16 mouse cellular contexts compared by ENCODE assay signal in the genomic region with DNA sequence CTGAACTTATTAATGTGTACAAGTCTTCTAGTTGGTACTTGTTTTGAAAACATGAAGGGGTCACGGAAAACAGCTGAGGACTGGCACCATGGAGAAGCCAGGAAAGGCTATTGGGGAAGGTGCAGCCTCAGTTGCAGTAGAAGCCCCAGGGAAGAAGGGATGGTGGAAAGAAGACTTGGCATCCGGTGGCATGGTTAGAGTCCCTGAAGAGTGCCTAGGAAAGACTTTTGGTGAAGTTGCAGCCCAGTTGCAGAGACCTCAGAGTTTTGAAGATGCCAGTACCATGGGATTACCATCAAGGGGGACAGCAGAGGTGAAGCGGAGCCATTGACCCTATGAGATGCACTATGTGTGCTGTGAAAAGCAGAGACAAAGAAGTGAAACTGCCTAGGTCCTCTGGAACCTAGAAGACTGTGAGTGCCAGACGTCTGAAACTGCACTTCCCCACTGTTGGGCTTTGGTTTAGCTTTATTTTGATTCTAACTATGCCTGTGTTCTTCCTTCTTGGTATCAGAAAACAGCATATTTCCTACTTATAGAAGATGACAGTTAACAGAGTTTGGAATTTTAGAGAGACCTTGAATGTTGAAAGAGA.
DNase-seq lines count a peak whose midpoint lies in the region; ATAC-seq lines count a peak whose summit lies in the region.
"Had no signal": no experiment of that assay in that cellular context is flagged by ENCODE, and none has a peak within 500 bp of the region (broad histone marks: within the 10 kb centered on the region; RNA-seq: fewer than 3 reads in every experiment).

No protein-coding gene starts in this region.

- WGBS in hindbrain, embryonic 13.5 days = 75% methylated on average over 4 of the region's 4 CpGs
- WGBS in hindbrain, embryonic 11.5 days = 79% methylated on average over 4 of the region's 4 CpGs
- 86% methylated on average over 4 of the region's 4 CpGs for WGBS in neural tube, embryonic 15.5 days

- no peak overlapping the region for H3K9ac ChIP-seq in hindbrain, embryonic 13.5 days
- no peak overlapping the region for H3K9ac ChIP-seq in hindbrain, embryonic 11.5 days (ENCODE audit: low read depth, low read length)
- H3K9ac ChIP-seq in neural tube, embryonic 15.5 days (replicated peaks) = no peak overlapping the region
- H3K9ac ChIP-seq: embryonic facial prominence, embryonic 12.5 days; heart, embryonic 15.5 days; liver, embryonic 13.5 days had no signal

- no peak overlapping the region for H3K4me3 ChIP-seq in hindbrain, embryonic 13.5 days
- H3K4me3 ChIP-seq in hindbrain, embryonic 11.5 days (ENCODE audit: low read depth, low read length) = no peak overlapping the region
- no peak overlapping the region for H3K4me3 ChIP-seq in neural tube, embryonic 15.5 days (replicated peaks)
- H3K4me3 ChIP-seq: embryonic facial prominence, embryonic 12.5 days; heart, embryonic 15.5 days; liver, embryonic 13.5 days had no signal

- H3K36me3 ChIP-seq in hindbrain, embryonic 13.5 days = no peaks in the 10 kb centered on the region
- H3K36me3 ChIP-seq in hindbrain, embryonic 11.5 days (ENCODE audit: control insufficient read depth, insufficient read depth, low read length) = no peaks in the 10 kb centered on the region
- H3K36me3 ChIP-seq in neural tube, embryonic 15.5 days = no peaks in the 10 kb centered on the region
- no peaks in the 10 kb centered on the region for H3K36me3 ChIP-seq in splenic B cell, adult 2 months (ENCODE audit: control insufficient read depth, insufficient read depth, low read length, poor library complexity, severe bottlenecking)
- H3K36me3 ChIP-seq: embryonic facial prominence, embryonic 12.5 days; heart, embryonic 15.5 days; liver, embryonic 13.5 days had no signal

- H3K27me3 ChIP-seq in hindbrain, embryonic 13.5 days = no peaks in the 10 kb centered on the region
- H3K27me3 ChIP-seq in hindbrain, embryonic 11.5 days (ENCODE audit: control insufficient read depth, insufficient read depth, low read length) = no peaks in the 10 kb centered on the region
- H3K27me3 ChIP-seq in neural tube, embryonic 15.5 days (replicated peaks) = no peaks in the 10 kb centered on the region
- no peaks in the 10 kb centered on the region for H3K27me3 ChIP-seq in splenic B cell, adult 2 months (ENCODE audit: control insufficient read depth, insufficient read depth, low read length, poor library complexity, severe bottlenecking)
- H3K27me3 ChIP-seq: embryonic facial prominence, embryonic 12.5 days; heart, embryonic 15.5 days; liver, embryonic 13.5 days had no signal

- H3K27ac ChIP-seq in hindbrain, embryonic 13.5 days = 0 out of 2 replicates have a peak overlapping the region, but pooled peaks have one; percentile 25
- H3K27ac ChIP-seq in hindbrain, embryonic 11.5 days (ENCODE audit: low read depth, low read length) = no peak overlapping the region
- H3K27ac ChIP-seq in neural tube, embryonic 15.5 days (replicated peaks) = peak overlapping the region; percentile 66
- H3K27ac ChIP-seq: embryonic facial prominence, embryonic 12.5 days; liver, embryonic 13.5 days had no signal

- H3K4me1 ChIP-seq in hindbrain, embryonic 13.5 days (replicated peaks) = peaks cover 18% of the 10 kb centered on the region
- no peaks in the 10 kb centered on the region for H3K4me1 ChIP-seq in hindbrain, embryonic 11.5 days (replicated peaks; ENCODE audit: control insufficient read depth, insufficient read depth, low read length)
- H3K4me1 ChIP-seq in neural tube, embryonic 15.5 days = peaks cover 6% of the 10 kb centered on the region
- H3K4me1 ChIP-seq: liver, embryonic 13.5 days had no signal

- ATAC-seq in hindbrain, embryonic 13.5 days (ENCODE audit: low FRiP score) = no peak
- ATAC-seq in hindbrain, embryonic 11.5 days (ENCODE audit: low FRiP score) = no peak
- ATAC-seq in neural tube, embryonic 15.5 days (ENCODE audit: low FRiP score) = no peak
- ATAC-seq in granulocyte monocyte progenitor cell, adult 5-6 weeks (replicated peaks; ENCODE audit: poor library complexity, severe bottlenecking) = peak; percentile 61
- ATAC-seq: CD4-positive, CD25-positive, alpha-beta regulatory T cell, adult 4 months; intestine, postnatal 0 days had no signal

- no peak for DNase-seq in hindbrain, embryonic 11.5 days (ENCODE audit: low spot score)
- DNase-seq in neural tube, embryonic 10.5 days (ENCODE audit: extremely low spot score, low spot score) = no peak
- peak; percentile 54 for DNase-seq in splenic B cell, adult 2 months (ENCODE audit: low read depth, low spot score)
- no peak for DNase-seq in kidney, adult 8-10 months
- DNase-seq: kidney, postnatal 4 days; liver, embryonic 13.5 days; lung, postnatal 36 days; right cerebral cortex, postnatal 4 days; thymus, adult 18-20 months had no signal

- H3K4me2 ChIP-seq in hindbrain, embryonic 13.5 days = no peak overlapping the region
- no peak overlapping the region for H3K4me2 ChIP-seq in hindbrain, embryonic 11.5 days (replicated peaks; ENCODE audit: low read depth, low read length)
- no peak overlapping the region for H3K4me2 ChIP-seq in neural tube, embryonic 15.5 days
- H3K4me2 ChIP-seq: embryonic facial prominence, embryonic 12.5 days; heart, embryonic 15.5 days; liver, embryonic 13.5 days had no signal

- H3K9me3 ChIP-seq in hindbrain, embryonic 13.5 days = no peaks in the 10 kb centered on the region
- H3K9me3 ChIP-seq in hindbrain, embryonic 11.5 days (ENCODE audit: control insufficient read depth, low read length) = no peaks in the 10 kb centered on the region
- H3K9me3 ChIP-seq in neural tube, embryonic 15.5 days (replicated peaks) = no peaks in the 10 kb centered on the region
- H3K9me3 ChIP-seq: embryonic facial prominence, embryonic 12.5 days; heart, embryonic 15.5 days; liver, embryonic 13.5 days had no signal
